Mouse (Mus musculus): ENCODE measurements around the gene Cemip. TPM values are rescaled to one million over a fixed set of nuclear protein-coding genes. Genes with fewer than 3 reads are reported as not detected.
A peak's percentile ranks its signal among the peaks of the same experiment; 100 is the strongest.
"Not testable (repeated sequence)": the region's sequence is repeated elsewhere in the genome, so short reads cannot be mapped to it uniquely, and the experiment has no call there.

The Cemip gene
- polyA plus RNA-seq, 1 experiment from 2014 or later, result 0.08 TPM

- Histone ChIP-seq H3K27ac (peak overlapping the region; percentile 57; the same call in 1 of the 2 replicates), H3K4me2 (replicated peaks) (peak overlapping the region; percentile 57), H3K36me3 (peaks cover 17% of the 10 kb centered on the region; the same call in 1 of the 2 replicates), H3K4me1 (peaks cover 13% of the 10 kb centered on the region), H3K9me3 (no peaks in the 10 kb centered on the region), H3K9ac (peak overlapping the region; percentile 71), H3K4me3 (peak overlapping the region; percentile 66), H3K27me3 (replicated peaks) (no peaks in the 10 kb centered on the region)
- WGBS, result 2% methylated on average over 44 of the region's 44 CpGs
- peak; percentile 96 for ATAC-seq (ENCODE audit: low FRiP score, low read depth)
Observed at GRCm38 (mm10) chr7:83891433-83892332, 194.6 kb downstream of the Cemip start.

DNA sequence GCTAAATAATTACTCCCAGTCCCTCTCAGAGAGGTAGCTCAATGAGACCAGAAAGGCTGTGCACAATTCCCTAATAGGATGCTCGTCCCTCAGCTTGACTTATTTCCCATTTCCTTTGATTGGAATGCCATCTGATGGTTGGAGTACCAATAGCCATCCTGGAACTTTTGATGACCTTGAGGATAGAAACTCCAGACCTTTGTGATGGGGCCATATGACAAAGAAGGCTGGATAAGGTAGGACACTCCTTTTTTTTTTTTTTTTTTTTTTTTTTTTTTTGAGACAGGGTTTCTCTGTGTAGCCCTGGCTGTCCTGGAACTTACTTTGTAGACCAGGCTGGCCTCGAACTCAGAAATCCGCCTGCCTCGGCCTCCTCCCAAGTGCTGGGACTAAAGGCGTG lies 196.4 kb downstream of the Cemip start:
- H3K4me2 ChIP-seq (replicated peaks); H3K9ac ChIP-seq; H3K4me3 ChIP-seq; H3K36me3 ChIP-seq; H3K27ac ChIP-seq; H3K9me3 ChIP-seq; H3K27me3 ChIP-seq (replicated peaks); ATAC-seq (ENCODE audit: low FRiP score, low read depth): not testable (repeated sequence)
- peaks cover 17% of the 10 kb centered on the region for H3K4me1 ChIP-seq
- WGBS, result 89% methylated on average over 5 of the region's 5 CpGs

GRCm38 (mm10) chr7:83889383-83889782 lies 196.9 kb downstream of the Cemip start:
- 80% methylated on average over 3 of the region's 3 CpGs for WGBS

DNA sequence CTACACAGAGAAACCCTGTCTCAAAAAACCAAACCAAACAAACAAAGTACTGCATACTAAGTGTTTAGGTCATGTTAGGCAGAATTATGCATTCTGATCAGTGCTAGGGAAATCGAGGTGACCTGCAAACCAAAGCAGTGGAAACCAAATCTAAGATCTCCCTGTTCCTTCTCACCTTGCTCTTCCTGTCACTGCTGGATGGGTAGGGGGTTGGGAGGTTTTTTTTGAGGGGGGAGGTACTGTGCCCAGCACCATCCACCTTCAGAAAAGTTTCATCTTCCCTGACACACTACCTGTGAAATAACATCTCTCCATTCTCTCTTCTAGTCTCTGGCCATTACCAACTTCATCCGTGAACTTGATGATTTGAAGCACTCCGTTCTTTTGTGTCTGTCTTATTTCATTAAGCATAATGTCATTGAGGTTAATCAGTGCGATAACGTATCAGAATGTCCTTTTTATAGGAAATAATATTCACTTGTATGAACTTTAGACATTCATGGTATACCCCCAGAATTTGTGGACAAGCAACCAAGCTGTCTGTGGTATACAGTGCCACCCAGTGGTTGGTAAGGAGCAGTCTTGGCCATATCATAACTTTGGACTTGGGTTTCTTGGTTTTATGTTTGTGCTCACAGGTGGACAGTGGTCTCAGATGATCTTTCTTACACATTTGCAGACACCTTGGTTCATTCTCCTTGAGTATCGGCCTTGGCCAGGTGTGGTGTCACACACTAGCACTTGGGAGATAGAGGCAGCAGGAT lies 199.8 kb downstream of the Cemip start:
- Histone ChIP-seq H3K9me3 (no peaks in the 10 kb centered on the region), H3K27me3 (replicated peaks) (no peaks in the 10 kb centered on the region), H3K27ac (no peak overlapping the region), H3K9ac (no peak overlapping the region), H3K4me2 (replicated peaks) (no peak overlapping the region), H3K4me1 (peaks cover 22% of the 10 kb centered on the region), H3K36me3 (peaks cover 5% of the 10 kb centered on the region), H3K4me3 (no peak overlapping the region)
- no peak for ATAC-seq (ENCODE audit: low FRiP score, low read depth)
- 95% methylated on average over 6 of the region's 6 CpGs for WGBS

More at GRCm38 (mm10) chr7:83889383-83889782, 196.9 kb downstream of the Cemip start:
- H3K9me3 ChIP-seq, result no peaks in the 10 kb centered on the region
- no peaks in the 10 kb centered on the region for H3K27me3 ChIP-seq (replicated peaks)
- H3K4me1 ChIP-seq, result peaks cover 19% of the 10 kb centered on the region
- no peak overlapping the region for H3K4me3 ChIP-seq
- ATAC-seq (ENCODE audit: low FRiP score, low read depth), result no peak
- H3K9ac ChIP-seq, result no peak overlapping the region
- H3K4me2 ChIP-seq (replicated peaks), result no peak overlapping the region
- no peaks in the 10 kb centered on the region for H3K36me3 ChIP-seq
- no peak overlapping the region for H3K27ac ChIP-seq

DNA sequence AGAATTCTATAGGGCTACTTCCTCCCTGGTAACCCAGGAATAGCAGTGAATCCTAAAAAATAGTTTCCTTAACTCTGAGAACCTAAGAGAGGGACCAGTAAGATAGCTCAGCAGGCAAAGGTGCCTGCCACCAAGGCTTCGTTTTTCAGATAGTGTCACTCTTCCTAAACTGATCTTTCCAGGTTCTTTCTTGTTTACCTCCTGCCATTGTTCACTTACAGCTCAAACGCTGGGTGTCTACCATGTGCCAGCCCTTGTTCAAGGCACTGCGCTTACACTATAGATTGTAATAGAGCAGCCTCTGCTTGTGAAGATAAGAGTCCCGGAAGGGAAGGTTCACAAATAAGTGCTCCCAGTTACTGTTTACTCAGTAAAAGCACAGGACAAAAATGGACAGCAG lies 200.5 kb downstream of the Cemip start:
- no peak overlapping the region for H3K4me2 ChIP-seq (replicated peaks)
- H3K9ac ChIP-seq, result no peak overlapping the region
- WGBS, result 89% methylated on average over 4 of the region's 4 CpGs
- no peak overlapping the region for H3K27ac ChIP-seq
- no peak overlapping the region for H3K4me3 ChIP-seq
- no peaks in the 10 kb centered on the region for H3K9me3 ChIP-seq
- no peak for ATAC-seq (ENCODE audit: low FRiP score, low read depth)
- H3K36me3 ChIP-seq, result peaks cover 5% of the 10 kb centered on the region
- peaks cover 29% of the 10 kb centered on the region for H3K4me1 ChIP-seq
- H3K27me3 ChIP-seq (replicated peaks), result no peaks in the 10 kb centered on the region

GRCm38 (mm10) chr7:83884921-83885532 lies 201.3 kb downstream of the Cemip start:
- peaks cover 33% of the 10 kb centered on the region for H3K4me1 ChIP-seq
- no peak overlapping the region for H3K27ac ChIP-seq
- no peaks in the 10 kb centered on the region for H3K27me3 ChIP-seq (replicated peaks)
- ATAC-seq (ENCODE audit: low FRiP score, low read depth), result no peak
- peak overlapping the region; percentile 97 for H3K4me2 ChIP-seq (replicated peaks)
- peaks cover 5% of the 10 kb centered on the region for H3K36me3 ChIP-seq
- no peaks in the 10 kb centered on the region for H3K9me3 ChIP-seq
- 45% methylated on average over 6 of the region's 6 CpGs for WGBS
- H3K4me3 ChIP-seq, result peak overlapping the region; percentile 83
- H3K9ac ChIP-seq, result peak overlapping the region; percentile 94

DNA sequence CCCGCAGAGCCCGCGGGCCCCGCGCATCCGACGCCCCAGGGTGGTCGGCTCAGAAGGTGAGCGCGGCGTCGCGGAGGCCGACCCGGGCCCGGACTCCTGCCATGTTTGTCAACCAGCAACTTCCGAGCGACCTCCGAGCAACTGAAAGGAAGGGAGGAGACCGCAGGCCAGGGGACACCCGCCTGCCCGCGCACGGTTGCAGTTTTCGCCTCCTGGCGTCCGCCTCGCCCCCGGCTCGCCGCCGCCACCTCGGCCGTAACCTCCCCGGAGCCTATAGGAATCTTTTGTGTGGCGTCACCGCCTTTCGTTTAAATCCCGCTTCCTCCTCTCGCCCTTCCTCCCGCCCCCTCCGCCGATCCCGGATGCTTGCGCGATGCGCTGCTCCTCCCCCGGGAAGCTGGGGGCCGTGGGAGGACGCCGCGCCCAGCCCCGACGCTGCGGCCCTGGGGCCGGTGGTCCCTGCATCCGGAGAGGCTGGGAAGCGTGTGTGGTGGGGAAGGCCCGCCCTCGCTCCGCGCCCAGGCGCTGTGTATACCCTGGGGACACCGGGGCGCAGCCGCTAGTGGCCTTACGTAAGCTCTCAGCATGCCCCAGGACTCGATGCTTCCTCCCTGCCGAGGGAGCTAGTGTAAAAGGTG lies 202.2 kb downstream of the Cemip start, which contains the start of the genes Tlnrd1 and Mesd:
Gene Tlnrd1, minus strand, starts transcription at position 285 of the 638 bp plus-strand sequence.
Gene Mesd, plus strand, starts transcription at position 446 of the 638 bp plus-strand sequence.
- H3K4me1 ChIP-seq, result peaks cover 42% of the 10 kb centered on the region
- peak within 1 kb of the TSS; percentile 94 for H3K9ac ChIP-seq
- H3K36me3 ChIP-seq, result peaks cover 5% of the 10 kb centered on the region
- H3K27ac ChIP-seq, result peak within 1 kb of the TSS; percentile 92
- ATAC-seq (ENCODE audit: low FRiP score, low read depth), result peak; percentile 84
- under 1% methylated on average over 69 of the region's 69 CpGs for WGBS
- H3K4me2 ChIP-seq (replicated peaks), result peak within 1 kb of the TSS; percentile 97
- no peaks in the 10 kb centered on the region for H3K27me3 ChIP-seq (replicated peaks)
- no peaks in the 10 kb centered on the region for H3K9me3 ChIP-seq
- H3K4me3 ChIP-seq, result peak within 1 kb of the TSS; percentile 83

DNA sequence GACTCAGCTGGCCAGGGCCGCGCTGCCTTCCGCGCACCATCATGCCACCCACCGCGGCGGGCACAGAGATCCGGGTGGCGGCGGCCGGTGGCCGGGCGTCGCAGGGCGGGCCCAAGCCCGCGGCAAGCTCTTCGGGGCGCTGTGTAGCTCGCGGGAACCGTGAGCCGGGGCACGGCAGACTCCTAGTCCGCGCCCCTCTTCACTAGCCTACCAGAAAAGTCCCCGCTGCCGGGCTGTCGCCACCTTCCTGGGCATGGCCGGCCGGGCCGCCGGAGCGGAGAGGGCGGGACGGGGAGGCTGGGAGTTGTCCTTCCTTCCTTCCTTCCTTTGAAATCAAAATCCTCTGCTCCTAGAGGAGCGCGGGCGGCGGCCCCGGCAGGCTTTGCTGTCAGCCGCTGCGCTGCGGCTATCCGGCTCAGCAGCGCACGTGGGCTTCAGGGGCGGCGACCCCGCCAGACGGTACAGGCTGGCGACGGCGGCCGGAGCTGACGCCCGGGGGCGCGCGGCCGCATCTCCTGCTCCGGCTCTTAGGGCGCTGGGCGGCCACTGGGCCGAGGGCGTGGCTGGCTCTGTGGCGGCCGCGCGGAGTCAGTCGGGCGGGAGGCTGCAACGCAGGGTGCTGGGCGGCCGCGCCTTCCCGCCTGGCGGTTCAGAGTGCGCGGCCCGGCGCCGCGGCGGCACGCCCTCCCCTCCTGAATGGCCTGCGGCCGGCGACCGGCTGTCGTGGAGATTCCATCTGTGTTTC lies 202.9 kb downstream of the Cemip start:
- under 1% methylated on average over 91 of the region's 91 CpGs for WGBS
- peaks cover 48% of the 10 kb centered on the region for H3K4me1 ChIP-seq

More for the DNA sequence above, 202.9 kb downstream of the Cemip start:
- peak; percentile 71 for ATAC-seq (ENCODE audit: low FRiP score, low read depth)
- Histone ChIP-seq H3K9ac (peak overlapping the region; percentile 94), H3K27ac (peak overlapping the region; percentile 92), H3K4me3 (peak overlapping the region; percentile 83), H3K4me2 (replicated peaks) (peak overlapping the region; percentile 97), H3K9me3 (no peaks in the 10 kb centered on the region), H3K27me3 (replicated peaks) (no peaks in the 10 kb centered on the region), H3K36me3 (peaks cover 5% of the 10 kb centered on the region)

Other genes with a start within 250 kb of the Cemip start
- gene Tlnrd1, start 202.2 kb downstream of the Cemip start, polyA plus RNA-seq (2016; fragmentation: Nextera tagmentation; extraction: Ambion mirVana), result 21.2 and 23.3 TPM in 2 replicates
- 79.3 and 83.5 TPM in 2 replicates for gene Mesd, start 202.0 kb downstream of the Cemip start, polyA plus RNA-seq (2016; fragmentation: Nextera tagmentation; extraction: Ambion mirVana)
- 93.1 and 95.5 TPM in 2 replicates for gene Abhd17c, start 65.4 kb upstream of the Cemip start, polyA plus RNA-seq (2016; fragmentation: Nextera tagmentation; extraction: Ambion mirVana)

All from neural tube, embryonic 12.5 days (tissue).